Mouse (Mus musculus) right cerebral cortex, adult 18-20 months (tissue): ENCODE measurements around the gene Tff2.

Source experiments
- DNase-seq: peaks from one replicate; pipeline ENCODE4 v3.0.0; 2022; ENCODE audit warnings: mixed read lengths

Gene Tff2

DNA sequence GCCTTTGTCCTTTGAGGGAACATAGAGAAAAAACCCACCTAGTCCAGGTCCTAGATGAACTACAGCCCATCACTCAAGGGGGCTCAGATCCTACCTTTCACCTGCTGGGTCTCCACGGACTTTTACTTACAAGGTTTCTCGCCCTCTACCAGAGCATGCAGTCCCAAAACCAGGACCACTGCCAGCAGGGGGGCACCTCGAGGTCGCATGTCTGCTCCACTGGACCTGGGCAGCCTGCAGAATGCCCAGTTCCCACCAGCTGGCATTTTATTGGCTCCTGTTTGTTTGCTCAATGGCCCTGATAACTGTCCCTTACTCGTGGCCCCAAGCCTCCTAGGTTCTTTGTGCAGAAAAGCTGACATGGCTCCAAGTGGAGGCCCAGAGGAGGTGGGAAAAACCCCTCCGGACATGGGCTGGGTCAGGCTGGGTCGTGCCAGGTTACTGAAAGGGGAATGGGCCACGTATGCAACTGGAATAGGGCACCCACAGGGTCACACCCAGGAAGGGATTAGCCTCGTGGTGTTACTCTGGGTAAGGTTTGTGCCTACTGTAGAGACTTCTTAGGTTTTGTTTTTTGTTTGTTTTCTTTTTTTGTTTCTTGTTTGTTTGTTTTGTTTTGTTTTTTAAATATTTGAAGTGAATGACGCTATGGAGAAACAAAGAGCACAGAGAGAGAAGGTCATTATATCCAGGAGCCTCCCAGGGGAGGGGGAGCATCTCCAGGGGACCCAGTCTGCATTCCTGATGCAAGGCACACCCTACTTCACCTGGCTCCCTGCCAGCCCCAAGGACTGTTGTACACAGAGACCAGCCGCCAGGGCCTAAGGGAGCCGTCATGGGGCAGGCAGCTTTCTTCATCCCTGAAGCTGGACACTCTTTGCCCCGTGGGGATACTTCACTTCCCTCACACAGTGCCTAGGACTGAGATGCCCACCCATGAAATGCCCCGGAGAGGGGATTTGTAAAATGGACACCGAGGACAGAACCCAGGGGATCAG, at the start of gene Tff2:
Gene Tff2, minus strand, starts transcription at position 243 of the 998 bp plus-strand sequence.
- DNase-seq: no peak

DNA sequence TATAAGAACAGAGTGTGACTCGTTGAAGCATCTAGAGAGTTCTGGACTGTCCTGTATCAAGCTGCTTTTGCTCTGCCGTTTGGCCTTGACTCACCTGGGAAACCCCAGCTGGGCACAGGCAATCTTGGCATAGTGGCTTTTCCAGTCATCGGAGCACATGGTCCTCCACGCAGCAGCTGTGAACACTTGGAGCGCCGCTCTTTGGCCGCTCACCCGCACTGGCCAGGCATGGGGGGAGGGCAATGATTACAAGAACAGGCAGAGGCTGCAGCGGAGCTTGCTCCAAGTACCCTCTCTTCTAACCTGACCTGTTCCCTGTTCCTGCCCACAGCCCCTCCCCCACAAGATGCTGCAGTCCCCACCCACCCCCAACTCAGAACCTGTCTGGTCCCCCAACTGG, 49.3 kb upstream of the Tff2 start:
- no peak for DNase-seq

DNA sequence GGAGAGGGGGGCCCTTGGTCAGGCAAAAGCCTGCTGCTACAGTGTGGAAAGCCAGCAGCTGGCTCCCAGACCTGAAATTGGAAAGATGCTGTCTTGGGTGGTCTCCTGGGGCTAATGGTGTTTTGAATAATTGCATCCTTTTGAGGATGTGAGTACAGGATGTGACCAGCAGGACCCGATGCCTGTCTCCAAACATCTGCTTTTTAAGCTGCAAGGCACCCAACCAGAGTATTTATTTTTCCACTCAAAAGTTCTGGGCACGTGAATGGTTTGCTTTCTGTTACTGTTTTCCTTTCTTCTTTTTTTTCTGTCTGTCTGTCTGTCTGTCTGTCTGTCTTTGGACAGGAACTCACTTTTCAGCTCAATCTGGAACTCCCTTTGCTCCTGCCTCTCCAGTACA, 48.6 kb upstream of the Tff2 start:
- DNase-seq: no peak

DNA sequence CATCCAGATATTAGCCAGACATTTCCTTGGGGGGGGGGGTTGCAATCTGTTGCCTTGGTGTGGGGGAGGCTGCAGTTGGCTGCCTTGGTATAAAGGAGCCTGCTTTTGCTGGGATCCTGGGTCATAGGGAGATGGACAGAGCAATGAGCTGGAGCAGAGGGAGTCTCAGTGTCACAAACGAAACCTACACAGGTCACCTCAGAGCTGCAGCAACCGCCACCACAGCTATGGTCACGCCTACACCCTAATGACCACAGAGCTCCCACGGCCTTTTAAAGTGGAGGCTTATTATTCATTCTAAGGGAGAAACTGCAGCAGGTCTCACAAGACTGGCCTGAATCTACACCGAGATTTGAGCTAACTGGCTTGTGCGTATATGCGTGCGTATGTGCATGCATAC, 47.7 kb upstream of the Tff2 start:
- DNase-seq: no peak

DNA sequence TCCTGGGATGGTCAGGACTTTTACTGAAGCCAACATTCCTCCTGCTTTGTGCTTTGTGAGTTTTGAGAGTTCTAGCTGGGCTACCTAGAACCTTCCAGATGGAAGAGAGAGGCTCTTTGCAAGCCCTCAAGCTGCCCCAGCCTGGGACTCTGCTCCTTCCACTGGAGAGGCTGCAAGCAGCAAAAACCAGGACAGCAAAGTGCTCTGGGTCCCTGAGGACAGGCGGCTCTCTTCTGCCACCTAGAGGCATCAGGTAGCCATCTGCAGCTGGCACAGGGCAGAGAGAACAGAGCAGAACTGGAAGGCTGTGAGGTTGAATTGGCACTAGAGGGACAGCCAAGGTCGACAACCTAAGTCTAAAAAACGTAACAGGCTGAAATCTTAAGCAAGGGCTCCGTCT, 43.3 kb upstream of the Tff2 start:
- DNase-seq: peak; percentile 67

DNA sequence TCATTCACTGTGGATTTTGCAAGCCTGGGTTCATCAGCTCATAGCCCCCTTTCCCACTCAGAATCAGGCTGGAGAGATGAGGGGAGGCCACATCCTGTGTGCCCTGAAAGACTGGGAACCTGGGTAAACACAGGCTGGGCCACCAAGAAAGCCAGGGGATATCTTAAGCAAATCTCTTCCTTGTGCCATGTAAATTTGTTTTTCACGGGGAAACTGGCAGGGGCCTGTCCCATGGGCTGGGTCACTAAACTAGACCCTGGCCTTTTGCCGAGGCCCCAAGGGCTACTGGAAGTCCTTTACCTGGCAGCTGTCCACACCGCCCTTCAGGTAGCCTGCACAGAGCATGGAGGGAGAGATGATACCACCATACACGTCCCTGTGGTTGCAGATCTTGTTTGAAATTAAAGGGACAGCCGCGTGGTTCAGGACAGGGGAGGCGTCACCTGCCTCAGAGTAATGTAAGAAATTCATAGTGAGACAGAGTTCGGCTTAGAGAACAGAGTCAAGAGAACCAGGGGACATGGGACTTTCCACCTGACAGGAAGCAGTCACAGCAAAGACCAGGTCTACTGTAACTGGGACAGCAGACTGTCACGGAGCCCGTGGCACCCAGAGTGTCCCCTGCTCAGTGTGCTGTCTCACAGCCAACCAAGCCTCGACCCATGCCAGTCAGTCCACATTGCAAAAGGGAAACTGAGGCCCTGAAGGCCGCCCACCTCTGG, 40.3 kb upstream of the Tff2 start:
- DNase-seq: no peak

DNA sequence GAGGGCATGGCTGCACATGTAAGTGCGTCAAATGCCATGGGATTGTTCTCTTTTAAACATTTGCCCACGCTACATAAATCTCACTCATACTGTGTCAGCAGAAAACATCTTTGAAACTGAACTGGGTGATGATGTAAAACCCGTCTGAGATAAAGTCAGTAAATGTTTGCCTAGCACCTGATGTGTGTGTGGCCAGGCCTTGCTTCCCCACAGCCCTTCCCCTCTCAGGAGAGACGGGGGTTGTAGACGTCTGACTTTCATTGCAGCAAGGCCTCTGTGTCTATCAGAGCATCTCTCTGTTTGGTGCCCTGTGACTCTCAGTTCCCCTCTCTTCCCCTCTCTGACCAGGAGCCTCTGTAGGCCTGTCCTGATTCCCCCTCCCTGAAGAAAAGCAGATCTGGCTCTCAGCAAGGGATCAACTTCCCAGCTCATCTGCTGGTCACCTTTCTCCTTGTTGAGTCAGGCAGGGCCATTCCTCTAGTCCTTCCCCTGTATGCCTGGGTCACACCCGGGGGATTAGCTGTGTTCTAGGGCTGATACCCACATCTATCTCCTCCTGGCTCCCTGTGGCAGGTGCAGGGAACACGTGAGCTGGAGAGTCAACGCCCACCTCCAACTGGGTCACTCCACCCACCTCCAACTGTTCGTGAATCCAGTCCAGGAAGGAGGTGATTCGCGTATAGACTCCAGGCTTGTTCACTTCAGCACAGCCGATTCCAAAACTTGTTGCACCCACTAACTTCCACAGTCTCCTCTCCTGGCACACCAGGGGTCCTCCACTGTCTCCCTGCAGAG, 39.3 kb upstream of the Tff2 start:
- peak; percentile 21 for DNase-seq

DNA sequence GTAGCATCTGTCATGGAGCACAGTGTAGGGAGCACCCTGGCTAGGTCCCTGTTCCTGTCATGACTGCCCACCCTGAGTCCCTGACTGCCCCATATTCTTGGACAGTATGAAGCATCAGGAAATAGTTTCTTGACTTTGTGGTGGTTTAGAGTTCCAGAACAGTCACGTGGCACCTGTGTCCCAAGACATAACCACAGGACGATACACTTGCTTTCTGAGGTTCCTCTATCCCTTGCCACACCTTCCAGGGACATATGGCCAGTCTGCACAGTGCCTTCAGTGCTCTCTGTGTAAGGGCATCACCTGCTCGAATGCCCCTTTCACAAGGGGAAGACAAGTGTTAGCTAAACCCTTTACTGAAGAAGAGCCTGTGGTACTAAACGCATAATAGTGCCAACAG, 37.4 kb upstream of the Tff2 start:
- DNase-seq: no peak

DNA sequence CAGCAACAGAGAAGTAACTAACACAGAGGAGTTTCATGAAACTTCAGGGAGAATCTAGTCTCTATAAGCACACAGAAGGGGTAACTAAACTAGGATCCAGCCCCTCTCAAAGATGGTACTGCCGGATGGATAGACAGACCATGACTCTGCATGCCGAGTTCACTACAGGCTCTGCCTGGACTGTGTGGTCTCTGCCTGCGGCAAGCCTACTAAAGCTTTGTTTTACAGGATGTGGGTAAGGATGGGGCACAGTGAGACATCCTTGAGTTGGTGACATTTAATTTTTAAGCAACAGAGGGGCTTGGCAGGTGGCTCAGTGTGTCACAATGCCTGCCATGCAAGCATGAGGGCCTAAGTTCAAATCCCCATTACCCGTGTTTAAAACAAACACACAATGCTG, 32.2 kb upstream of the Tff2 start:
- no peak for DNase-seq

DNA sequence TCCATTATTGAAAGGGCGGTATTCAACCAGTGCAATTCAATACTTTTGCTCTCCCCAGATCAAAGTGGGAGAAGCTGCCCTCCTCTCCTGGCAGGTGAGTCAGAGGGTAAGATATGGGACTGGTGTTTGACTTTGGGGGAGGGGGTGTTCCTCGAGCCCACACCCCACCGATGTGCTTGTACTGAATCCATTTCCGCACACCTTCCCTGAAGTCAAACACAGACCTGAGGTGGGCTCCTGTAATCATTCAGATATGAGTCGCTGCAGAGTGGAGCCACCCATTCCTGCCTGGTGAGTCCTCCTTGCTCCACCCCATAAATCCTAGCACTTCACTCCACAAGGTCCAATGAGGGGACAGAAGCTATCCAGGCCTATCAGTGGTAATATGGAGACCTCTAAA, 25.7 kb upstream of the Tff2 start:
- no peak for DNase-seq

DNA sequence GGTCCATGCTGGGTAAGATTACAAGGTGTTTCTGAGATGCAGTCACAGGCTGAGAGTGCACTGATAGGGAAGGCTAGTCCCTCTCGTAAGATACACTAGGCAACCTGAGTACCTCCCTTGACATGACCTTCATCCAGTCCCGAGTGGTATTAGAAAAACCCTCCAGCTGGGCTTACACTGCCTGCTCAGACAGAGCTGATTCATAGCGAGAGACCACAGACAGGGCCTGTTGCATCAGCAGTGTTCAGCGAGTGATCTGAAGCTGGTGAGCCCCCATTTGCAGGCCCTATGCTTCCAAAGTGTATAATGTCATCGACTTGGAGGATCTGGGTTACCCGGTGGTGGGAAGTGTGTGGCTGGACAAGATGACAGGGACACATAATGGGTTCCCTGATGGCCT, 21.0 kb upstream of the Tff2 start, which contains the start of gene Tff1:
Gene Tff1, minus strand, starts transcription at position 151 of the 400 bp plus-strand sequence.
- DNase-seq: no peak

DNA sequence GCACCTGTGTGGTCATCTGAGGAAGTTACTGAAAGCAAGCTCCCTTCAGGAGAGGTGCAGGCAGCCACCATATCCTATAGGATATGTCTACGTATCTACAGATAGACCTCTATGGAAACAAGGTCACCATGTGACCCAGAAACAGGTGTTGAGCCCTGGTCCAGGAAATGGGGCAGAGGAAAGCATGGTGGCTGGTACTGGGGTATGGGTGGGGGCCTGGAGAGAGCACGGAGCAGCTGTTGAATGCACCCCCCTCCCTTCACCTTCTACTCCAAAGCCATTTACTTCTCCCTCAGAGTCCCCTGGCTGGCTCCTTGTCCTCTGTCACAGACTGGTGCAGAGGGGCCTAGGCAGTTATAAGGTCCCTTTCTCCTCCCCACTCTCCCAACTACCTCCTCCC, 19.7 kb upstream of the Tff2 start:
- no peak for DNase-seq

DNA sequence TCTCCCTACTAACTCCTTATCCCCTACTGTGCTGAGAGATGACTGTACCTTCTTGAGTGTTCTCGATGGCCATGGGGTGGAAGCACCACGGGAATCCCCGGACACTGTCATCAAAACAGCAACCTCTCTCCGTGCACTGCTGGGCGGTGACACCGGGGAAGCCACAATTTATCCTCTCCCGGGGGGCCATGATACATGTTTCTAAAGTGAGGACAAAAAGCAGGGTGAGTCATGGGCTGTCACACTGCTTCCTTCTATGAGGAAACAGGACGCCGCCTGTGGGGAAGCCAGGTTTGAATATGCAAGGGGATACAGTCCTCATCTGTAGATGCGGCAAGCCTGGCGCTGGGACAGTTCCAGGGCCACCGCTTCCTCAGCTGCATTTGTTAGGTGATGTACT, 18.5 kb upstream of the Tff2 start:
- DNase-seq: no peak

DNA sequence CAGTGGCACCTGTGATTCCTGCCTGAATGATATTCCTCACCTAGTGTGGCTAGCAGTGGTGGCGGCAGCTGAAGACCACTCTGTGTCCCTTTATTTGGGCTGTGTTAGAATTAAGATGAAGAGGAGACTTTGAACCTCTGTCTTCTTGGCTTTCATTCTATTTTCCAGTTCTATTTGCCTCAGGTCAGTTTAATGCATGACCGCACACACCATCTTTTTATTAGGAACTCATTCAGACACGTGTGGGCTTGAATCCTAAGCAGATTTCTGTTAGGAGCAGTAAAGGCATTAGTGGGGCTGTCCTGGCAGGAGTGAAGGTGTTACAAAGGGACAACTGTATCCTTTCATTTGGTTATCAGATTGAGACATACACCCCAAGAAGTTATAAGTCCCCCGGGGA, 16.2 kb upstream of the Tff2 start:
- DNase-seq: no peak

DNA sequence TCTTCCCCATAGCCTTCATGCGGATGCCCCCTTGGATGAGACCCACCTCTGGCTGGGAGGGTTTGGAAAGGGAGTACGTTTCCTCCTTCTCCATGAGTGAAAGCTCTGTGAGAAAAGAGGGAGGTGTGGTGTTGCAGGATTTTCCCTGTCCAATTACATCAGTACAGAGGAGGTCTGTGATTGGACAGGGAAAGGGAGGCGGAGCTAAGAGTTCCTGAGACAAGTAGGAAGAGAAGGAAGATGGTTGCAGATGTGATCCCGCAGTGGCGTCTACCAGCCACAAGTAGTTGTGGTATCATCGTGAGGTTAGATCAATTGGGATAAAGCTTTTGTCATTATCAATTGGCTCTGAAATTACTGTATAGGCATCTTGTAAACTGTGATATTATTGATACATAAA, 13.8 kb upstream of the Tff2 start:
- DNase-seq: no peak

DNA sequence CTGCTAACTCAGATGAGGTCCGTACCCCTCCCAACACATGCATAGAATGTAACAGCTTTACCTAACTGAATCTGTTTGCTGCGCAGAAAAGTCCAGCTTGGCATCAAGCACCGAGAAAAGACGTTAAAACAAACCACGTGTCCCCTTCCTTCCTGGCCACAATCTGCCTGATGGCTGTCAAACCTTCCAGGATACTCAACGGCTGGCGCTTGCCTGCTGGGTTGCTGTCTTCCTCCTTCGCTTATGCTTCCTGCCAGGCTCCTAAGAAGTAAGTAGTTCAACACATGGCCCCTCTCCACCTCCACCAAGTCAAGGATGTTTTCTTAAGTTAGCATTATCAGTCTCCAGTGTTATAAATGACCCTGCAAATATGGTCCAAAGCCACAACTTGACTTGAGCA, 9.7 kb upstream of the Tff2 start:
- no peak for DNase-seq

DNA sequence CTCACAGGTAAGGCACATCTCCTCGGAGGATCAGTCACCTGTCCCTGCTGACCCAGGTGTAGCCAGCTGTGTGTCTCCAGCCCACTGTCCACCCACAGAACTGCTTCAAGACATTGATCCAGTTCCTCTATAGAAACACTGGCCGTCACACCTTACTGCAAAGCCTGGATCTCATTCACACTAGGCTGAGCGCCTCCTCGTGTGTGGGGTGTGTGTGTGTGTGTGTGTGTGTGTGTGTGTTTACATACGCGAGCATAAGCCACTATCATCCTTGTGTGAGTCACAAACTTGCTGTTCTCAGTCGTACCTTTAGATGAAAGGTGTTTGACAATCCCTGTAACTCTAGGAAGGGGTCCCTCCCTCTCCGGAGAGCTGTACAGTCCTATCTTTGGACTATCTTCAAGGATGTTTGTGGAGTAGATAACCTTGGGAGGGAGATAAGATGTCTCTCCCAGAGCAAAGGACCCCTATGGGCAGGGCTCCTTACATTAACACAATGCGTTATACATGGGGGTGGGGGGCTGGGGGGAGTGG, 9.0 kb upstream of the Tff2 start:
- no peak for DNase-seq

DNA sequence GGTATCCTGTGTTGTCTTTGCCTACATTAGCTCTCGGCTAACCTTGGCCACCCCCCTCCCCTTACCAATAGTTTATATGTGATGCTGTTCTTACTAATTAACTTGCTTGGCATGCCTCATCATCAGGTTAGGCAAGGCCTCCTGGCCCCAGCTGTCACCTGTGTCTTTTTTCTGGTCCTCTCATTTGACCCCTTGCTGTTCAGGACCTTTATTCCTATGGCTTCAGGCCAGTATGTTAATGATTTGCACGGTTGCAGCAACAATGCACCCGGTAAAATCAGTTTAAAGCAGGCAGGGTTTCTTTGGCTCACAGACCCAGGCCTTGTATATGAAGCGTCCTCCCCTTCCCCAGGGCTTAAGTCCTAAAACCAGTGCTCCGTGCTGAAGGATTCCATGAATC, 8.4 kb upstream of the Tff2 start:
- no peak for DNase-seq

DNA sequence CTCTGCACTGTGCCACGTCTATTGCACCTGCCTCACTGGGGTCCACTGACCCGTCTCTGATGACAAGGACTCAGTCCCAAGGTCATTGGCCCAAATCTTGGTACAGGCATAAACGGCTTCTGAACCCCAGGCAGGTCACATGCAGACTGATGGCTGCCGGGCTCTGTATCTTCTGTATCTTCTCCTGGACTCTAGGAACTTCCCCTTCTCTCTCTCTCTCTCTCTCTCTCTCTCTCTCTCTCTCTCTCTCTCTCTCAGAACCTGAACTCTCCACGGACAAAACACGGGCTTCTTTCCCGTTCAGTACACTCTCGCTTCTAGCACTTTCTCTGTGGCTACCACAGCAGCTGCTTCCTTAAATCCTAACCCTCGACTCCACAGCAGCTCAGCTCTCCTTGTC, 1.9 kb upstream of the Tff2 start:
- no peak for DNase-seq

DNA sequence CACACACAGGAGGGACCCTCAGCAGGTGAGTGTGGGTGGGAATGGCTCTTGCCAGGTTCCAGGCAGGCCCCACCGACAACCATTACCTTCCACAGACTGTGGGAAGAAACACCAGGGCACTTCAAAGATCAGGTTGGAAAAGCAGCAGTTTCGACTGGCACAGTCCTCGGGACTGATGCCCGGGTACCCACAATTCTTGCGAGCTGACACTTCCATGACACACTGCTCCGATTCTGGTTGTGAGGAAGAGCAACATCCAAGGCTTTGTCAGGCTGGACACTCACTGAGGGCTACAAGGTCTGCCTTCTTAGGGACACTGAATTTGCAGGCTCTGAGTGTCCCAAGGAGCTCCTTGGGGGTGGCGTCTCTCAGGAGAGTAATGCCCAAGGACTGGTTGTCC, 2.0 kb downstream of the Tff2 start:
- no peak for DNase-seq

DNA sequence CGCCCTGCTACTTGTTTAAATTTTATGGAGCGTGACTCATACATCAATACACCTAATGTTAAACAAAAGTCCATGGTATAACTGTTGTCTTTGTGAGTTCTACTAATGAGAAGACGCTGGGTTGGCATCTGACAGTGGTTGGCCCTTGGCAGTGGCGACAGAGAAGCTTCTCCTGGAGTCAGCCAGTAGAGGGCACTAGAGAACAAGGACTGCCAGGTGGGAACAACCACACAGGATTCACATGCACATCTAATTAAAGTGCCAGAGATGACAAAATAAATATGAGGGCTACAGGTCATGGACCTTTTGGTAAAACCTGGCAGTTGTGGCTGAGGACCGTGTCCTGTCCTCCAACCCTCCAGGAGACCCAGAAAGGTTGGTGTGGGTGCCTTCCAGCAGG, 5.7 kb downstream of the Tff2 start:
- DNase-seq: peak; percentile 61

DNA sequence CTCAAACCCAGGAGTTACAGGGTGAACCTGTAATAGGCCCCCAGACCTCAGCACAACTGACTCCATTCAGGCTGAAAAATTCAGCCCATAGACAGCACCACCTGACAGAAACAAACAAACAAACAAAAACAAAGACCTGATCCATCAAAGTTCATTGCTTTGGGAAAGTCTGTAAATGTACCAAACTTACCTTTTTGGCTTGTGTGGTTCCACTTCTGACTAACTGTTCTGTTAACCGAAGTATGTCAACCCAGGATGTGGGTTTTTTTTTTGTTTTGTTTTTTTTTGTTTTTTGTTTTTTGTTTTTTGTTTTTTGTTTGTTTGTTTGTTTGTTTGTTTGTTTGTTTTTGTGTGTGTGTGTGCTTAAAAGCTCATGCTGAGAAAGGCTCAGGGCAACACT, 7.3 kb downstream of the Tff2 start:
- DNase-seq: no peak

DNA sequence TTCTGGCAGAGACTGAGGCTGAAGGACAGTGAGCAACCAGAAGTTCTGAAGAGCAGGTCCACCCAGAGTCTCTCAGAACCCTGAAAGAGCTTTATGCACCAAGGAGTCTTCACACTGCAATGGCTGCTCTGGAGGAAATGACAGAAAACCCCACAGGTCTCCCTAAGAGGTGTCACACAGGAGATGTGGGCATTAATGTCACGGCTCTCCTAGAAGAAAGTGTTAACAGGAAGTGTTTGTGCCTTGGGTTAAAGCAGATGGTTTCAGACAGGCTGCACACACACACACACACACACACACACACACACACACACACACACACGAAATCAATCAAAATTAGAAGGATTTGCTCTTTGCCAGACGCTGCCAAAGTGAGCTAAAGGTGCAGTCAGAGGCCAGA, 7.8 kb downstream of the Tff2 start:
- DNase-seq: no peak
